Mouse (Mus musculus) left cerebral cortex, postnatal 36 days (tissue): ENCODE data around the gene Epdr1. TPM values are rescaled to one million over a fixed set of nuclear protein-coding genes. Genes with fewer than 3 reads are reported as not detected.
"Not testable (repeated sequence)": the region's sequence is repeated elsewhere in the genome, so short reads cannot be mapped to it uniquely, and the experiment has no call there.

Experiments used
- DNase-seq, 2 experiments: peaks; one replicate each; pipeline ENCODE4 v3.0.0; 2021 to 2022; ENCODE audit warnings: low spot score in 2 of 2, mixed read lengths in 1 of 2
- intact Hi-C: fragments of 180-260 bp; cut with DNase I; formaldehyde crosslinking; loops from one replicate; pipeline ENCODE4 v1.15.1; 2025
- total RNA-seq, 2 experiments: library from RNA; stranded (reverse); gene quantifications; 2 replicates each; pipeline ENCODE4 v1.2.3; 2021

The Epdr1 gene
- total RNA-seq, 2 experiments from 2014 or later = 90.9 to 106 TPM

- no peak for DNase-seq
- intact Hi-C loops = no loop called here
Measured at GRCm38 (mm10) chr13:19612963-19613362, 6.8 kb downstream of the Epdr1 start.

- intact Hi-C loops = no loop called here
- no peak for DNase-seq
Measured at GRCm38 (mm10) chr13:19612348-19612747, 7.4 kb downstream of the Epdr1 start.

- intact Hi-C loops = no loop called here
- no peak for DNase-seq
Measured at GRCm38 (mm10) chr13:19608120-19608519, 11.6 kb downstream of the Epdr1 start.

GRCm38 (mm10) chr13:19604916-19605315 is 14.8 kb downstream of the Epdr1 start:
- no peak for DNase-seq
- intact Hi-C loops = no loop called here

GRCm38 (mm10) chr13:19603719-19604118 is 16.0 kb downstream of the Epdr1 start:
- no peak for DNase-seq
- intact Hi-C loops = no loop called here

- DNase-seq = no peak
- intact Hi-C loops = no loop called here
Measured at GRCm38 (mm10) chr13:19602531-19602930, 17.2 kb downstream of the Epdr1 start.

- DNase-seq = no peak
Measured at GRCm38 (mm10) chr13:19599242-19599641, 20.5 kb downstream of the Epdr1 start.

GRCm38 (mm10) chr13:19595141-19595540 is 24.6 kb downstream of the Epdr1 start:
- no peak for DNase-seq
- intact Hi-C loops = no loop called here

More at GRCm38 (mm10) chr13:19599242-19599641, 20.5 kb downstream of the Epdr1 start:
- intact Hi-C loops = no loop called here

- intact Hi-C loops = no loop called here
- DNase-seq = no peak
Measured at GRCm38 (mm10) chr13:19590996-19591759, 28.5 kb downstream of the Epdr1 start.

- intact Hi-C loops = no loop called here
Measured at GRCm38 (mm10) chr13:19575947-19576346, 43.8 kb downstream of the Epdr1 start.

GRCm38 (mm10) chr13:19574723-19575122 is 45.0 kb downstream of the Epdr1 start:
- DNase-seq, intact Hi-C loops: not testable (repeated sequence)

More at GRCm38 (mm10) chr13:19575947-19576346, 43.8 kb downstream of the Epdr1 start:
- DNase-seq = no peak

GRCm38 (mm10) chr13:19570166-19570565 is 49.6 kb downstream of the Epdr1 start:
- intact Hi-C loops, DNase-seq: not testable (repeated sequence)

- DNase-seq = no peak
- intact Hi-C loops = no loop called here
Measured at GRCm38 (mm10) chr13:19562510-19562909, 57.2 kb downstream of the Epdr1 start.

GRCm38 (mm10) chr13:19555391-19555790 is 64.3 kb downstream of the Epdr1 start:
- no peak for DNase-seq
- intact Hi-C loops = no loop called here

Other genes with a start within 250 kb of the Epdr1 start
- 10 to 100 TPM; 58.6 to 64.1 TPM for gene Stard3nl, start 224.1 kb downstream of the Epdr1 start, total RNA-seq
- gene Sfrp4, start 3.2 kb upstream of the Epdr1 start, total RNA-seq = 1 to 10 TPM; 2.2 to 2.4 TPM
- gene Nme8, start 77.9 kb upstream of the Epdr1 start, total RNA-seq = not detected
- gene Gpr141, start 204.3 kb upstream of the Epdr1 start, total RNA-seq = not detected